In the genomic region with DNA sequence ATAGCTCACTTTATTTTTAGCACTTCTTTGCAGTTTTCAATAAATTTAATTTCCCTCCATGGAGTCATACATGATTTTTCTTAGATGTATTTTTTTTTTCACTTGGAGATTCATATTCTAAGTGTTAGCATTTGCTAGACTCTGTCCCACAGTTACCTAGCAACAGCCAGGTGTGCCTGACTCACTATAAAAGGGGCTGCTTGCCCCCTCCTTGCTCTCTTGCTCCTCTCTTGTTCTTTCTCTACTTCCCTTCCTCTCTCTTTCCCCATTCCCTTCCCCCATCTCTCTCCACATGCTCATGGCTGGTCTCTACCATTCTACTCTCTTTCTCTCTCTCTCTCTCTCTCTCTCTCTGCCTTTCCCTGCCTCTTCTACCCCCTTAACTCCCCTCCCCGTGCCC, we compare ENCODE assay signal across 21 mouse cellular contexts. TPM values are rescaled to one million over a fixed set of nuclear protein-coding genes. Genes with fewer than 3 reads are reported as not detected.
"Had no signal": no experiment of that assay in that cellular context is flagged by ENCODE, and none has a peak within 500 bp of the region (broad histone marks: within the 10 kb centered on the region; RNA-seq: fewer than 3 reads in every experiment).

No protein-coding gene starts in this region.

- H3K36me3 ChIP-seq: liver, embryonic 12.5 days; lung, embryonic 15.5 days; midbrain, embryonic 12.5 days; neural tube, embryonic 13.5 days; neural tube, embryonic 15.5 days had no signal

- H3K9ac ChIP-seq: liver, embryonic 12.5 days; liver, embryonic 14.5 days; lung, embryonic 15.5 days; midbrain, embryonic 12.5 days; neural tube, embryonic 13.5 days; neural tube, embryonic 15.5 days had no signal

- H3K4me1 ChIP-seq: liver, embryonic 12.5 days; neural tube, embryonic 15.5 days had no signal

- DNase-seq: lung, adult 18-20 months; lung, postnatal 14 days; lung, postnatal 36 days; retina, postnatal 1 day; right cerebral cortex, adult 18-20 months; right cerebral cortex, postnatal 25 days; right cerebral cortex, postnatal 4 days; spleen, adult 18-20 months; thymus, adult 18-20 months; thymus, postnatal 14 days; thymus, postnatal 36 days had no signal

- H3K9me3 ChIP-seq: liver, embryonic 12.5 days; lung, embryonic 15.5 days; midbrain, embryonic 12.5 days; neural tube, embryonic 13.5 days; neural tube, embryonic 15.5 days had no signal

- H3K27me3 ChIP-seq: liver, embryonic 12.5 days; lung, embryonic 15.5 days; midbrain, embryonic 12.5 days; neural tube, embryonic 13.5 days; neural tube, embryonic 15.5 days had no signal

- ATAC-seq: liver, embryonic 12.5 days; lung, postnatal 0 days had no signal

- H3K4me3 ChIP-seq: liver, embryonic 12.5 days; lung, embryonic 15.5 days; midbrain, embryonic 12.5 days; myocyte; neural tube, embryonic 13.5 days; neural tube, embryonic 15.5 days had no signal

- H3K27ac ChIP-seq: liver, embryonic 12.5 days; liver, embryonic 14.5 days; lung, embryonic 15.5 days; midbrain, embryonic 12.5 days; neural tube, embryonic 13.5 days; neural tube, embryonic 15.5 days had no signal

- H3K4me2 ChIP-seq: liver, embryonic 12.5 days; lung, embryonic 15.5 days; midbrain, embryonic 12.5 days; neural tube, embryonic 13.5 days; neural tube, embryonic 15.5 days had no signal

RNA-seq across cellular contexts. Expression of a gene that starts 14.1 kb away (rescaled TPM):
- total RNA-seq: megakaryocyte-erythroid progenitor cell, adult 5-6 weeks had no signal
- polyA plus RNA-seq: myocyte; small intestine, adult 2 months had no signal
